Mouse (Mus musculus) liver, adult (tissue): ENCODE measurements around the gene Lrrc66.

Source experiments
- GATA4 ChIP-seq: IDR thresholded peaks from 2 replicates; pipeline ENCODE4 v1.6.1; 2014; ENCODE audit warnings: mild to moderate bottlenecking, low read length; ENCODE audit not compliant: insufficient replicate concordance

Gene Lrrc66

DNA sequence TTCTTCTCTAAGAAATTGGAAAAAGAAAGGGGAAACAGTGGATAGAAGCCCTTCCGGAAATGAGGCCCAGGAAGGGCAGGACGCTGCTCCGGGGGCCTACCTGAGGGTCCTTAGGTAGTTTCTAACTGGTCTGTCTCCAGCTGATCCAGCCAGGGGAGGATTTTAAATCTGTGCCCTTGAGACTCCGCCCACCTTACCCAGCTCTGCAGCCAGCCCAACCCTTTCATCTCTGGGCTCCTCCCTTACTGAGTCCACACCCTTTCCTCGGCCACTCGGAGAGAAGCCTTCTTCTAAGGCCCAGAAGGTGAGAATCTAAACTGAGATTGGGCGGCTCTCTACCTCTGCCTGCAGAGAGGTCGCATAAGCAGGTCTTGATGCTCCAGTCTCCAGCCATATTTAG lies at the start of gene Lrrc66:
Gene Lrrc66, minus strand, starts transcription at position 236 of the 400 bp plus-strand sequence.
- TF ChIP-seq GATA4, result no peak

DNA sequence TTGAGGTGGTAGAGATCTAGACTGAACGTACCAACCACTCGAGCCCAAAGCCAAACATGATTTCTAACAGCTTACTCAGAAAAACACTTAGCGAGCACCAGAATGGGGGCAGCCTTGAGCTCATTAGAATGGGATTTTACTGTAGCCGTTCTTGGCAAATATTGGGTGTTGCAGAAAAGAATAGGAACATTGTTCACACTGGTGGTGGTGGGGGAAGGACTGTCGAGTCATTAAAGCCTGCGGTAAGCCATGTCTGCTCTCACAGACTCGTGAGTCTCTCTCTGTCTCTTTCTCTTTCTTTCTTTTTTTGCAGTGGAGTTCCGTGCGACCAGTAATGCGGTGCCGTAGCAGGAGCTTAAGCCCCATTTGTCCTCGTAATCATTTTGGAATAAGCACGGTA lies 44.3 kb upstream of the Lrrc66 start:
- no peak for TF ChIP-seq GATA4

DNA sequence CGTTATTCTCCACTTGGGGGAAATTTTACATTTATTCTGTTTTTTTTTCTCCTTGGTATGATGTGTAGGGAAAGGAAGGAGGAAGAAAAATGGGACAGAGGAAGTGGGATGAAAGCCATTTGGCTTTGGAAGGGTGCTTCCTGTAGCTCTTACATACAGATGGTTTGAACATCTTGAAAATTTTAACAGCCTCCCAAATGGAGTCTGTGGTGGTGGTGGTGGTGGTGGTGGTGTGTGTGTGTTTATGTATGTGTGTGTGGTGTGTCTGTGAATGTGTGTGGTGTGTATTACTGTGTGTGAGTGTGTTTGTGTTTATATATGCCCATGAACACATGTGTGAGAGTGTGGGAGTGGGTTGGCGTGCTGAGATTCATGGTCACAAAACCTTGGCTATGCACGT lies 43.3 kb upstream of the Lrrc66 start:
- no peak for TF ChIP-seq GATA4

DNA sequence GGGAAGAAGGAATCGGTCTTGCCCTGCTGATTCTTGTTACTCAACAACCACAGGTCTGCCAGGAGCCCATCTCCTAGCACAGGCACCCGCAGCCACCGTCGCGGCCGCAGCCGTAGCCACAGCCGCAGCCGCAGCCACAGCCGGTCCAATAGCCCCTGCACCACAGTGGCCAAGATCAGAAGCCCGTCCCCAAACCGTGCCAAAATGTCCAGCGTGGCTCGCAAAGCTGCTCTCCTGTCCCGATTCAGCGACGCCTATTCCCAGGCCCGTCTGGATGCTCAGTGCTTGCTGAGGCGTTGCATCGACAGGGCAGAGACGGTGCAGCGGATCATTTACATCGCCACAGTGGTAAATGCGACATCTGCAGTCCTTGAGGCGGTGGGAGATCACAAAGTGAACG lies 37.1 kb upstream of the Lrrc66 start:
- TF ChIP-seq GATA4, result no peak

DNA sequence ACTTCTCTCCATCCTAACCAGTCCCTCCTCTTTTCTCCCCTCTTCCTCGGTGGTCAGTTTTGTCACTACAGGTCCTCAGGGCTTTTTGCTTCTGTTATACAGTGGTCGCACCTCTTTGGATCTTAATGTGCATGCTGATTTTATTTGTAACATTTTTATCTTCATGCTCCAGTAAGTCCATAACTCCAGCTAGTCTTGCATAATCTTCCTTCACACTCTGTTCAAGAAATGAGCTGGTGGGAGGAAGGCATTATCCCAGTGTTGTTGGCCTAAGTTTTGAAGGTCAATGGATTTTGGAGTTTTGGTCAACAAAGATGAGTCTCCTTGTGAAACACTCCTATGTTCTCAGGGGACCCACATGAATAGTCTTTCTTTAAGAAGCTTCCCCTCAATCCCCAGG lies 35.6 kb upstream of the Lrrc66 start:
- no peak for TF ChIP-seq GATA4

DNA sequence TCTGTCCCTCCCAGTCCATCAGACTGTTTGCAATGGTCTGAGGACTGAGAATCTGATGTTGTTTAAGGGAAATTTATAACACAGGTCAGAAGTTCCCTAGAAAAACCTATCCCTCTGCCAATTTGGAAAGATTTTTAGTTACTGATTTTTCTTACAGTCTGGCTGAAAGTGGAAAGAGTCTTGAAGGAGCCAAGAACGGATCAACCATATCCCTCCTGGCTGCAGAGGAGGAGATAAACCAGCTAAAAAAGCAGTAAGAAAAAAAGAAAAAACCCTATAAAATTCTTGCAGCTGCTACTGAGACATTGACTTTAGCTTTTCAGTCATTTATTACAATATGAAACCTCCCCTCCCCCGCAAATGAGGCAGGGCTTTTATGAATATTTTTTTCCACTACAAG lies 34.4 kb upstream of the Lrrc66 start:
- no peak for TF ChIP-seq GATA4

DNA sequence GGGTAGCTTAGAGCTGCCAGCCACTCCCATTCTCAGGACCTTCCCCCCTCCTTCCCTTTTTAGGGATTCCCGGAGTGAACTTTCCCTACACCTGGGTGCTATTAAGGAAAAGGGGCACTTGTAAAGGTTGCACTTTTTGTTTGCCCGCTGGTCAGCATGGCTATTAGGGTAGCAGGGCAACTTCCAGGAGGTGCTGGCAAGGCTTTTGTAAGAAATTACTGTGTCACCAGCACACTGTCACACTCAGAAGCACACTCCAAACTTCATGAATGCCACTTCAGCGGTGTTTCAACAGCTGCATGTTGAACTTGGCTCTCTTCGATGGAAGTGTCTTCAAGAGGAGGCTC lies 19.5 kb upstream of the Lrrc66 start:
- no peak for TF ChIP-seq GATA4

DNA sequence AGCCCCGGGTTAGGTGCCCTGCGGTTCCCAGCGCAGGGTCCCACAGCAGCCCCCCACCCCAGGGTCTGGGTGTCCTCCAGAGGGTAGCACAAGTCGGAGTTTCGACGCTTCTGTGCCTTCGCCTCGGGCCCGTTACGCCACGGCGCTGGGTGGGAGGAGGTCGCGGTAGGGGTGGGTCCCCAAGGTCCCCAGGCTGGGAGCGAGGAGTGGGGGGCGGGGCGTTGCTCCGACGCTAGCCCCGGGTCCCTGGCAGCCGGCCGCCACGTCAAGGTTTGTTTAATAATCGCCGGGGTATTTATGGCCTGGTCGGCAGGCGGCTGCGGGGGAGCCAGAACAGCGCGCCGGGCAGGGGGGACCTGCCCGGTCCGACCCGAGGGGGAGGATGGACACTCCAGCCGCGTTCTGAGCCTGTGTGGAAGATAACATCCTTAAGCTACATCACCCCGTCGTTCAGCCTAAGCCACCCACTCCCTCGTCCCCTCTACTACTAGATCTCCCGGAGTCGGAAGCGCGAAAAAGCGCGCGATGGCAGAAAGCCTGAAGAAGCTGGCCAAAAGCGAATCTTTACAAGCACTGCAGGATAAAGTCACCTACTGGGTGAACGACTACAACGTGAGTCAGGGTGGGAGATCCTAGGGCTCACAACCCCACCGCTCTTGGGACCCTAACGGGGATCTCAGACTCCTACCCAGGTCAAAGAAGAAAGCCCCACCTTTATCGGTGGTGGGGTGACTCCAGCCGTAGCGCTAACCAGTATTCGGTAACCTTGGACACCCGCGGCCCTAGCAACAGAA lies 18.9 kb upstream of the Lrrc66 start, which contains the start of gene Spata18:
Gene Spata18, plus strand, starts transcription at position 319 of the 794 bp plus-strand sequence.
- TF ChIP-seq GATA4, result no peak

DNA sequence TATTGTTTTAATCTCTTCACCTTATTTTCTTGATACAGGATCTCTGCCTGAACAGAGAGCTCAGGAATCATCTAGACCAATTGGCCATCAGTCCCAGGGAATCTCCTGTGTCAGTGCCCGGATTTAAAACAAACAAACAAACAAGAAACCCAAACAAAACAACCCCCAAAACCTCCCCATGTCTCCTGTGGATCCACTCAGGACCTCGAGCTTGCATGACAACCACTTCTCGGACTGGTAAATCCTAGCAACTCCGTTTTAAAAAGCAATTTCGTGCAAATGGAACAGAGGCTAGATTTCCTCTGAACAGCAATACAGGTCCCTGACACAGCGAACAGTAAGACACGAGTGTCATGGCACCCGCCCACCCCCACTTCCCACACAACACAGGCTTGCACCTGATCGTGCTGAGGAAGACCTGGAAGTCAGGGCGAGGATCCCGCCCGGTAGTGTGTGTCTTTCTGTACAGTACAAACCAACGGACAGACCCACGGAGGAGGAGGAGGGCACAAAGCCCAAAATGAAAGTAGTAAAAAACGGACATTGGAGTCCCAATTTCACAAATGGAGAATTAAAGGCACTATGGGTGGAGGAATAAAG lies 18.1 kb upstream of the Lrrc66 start:
- TF ChIP-seq GATA4, result no peak

DNA sequence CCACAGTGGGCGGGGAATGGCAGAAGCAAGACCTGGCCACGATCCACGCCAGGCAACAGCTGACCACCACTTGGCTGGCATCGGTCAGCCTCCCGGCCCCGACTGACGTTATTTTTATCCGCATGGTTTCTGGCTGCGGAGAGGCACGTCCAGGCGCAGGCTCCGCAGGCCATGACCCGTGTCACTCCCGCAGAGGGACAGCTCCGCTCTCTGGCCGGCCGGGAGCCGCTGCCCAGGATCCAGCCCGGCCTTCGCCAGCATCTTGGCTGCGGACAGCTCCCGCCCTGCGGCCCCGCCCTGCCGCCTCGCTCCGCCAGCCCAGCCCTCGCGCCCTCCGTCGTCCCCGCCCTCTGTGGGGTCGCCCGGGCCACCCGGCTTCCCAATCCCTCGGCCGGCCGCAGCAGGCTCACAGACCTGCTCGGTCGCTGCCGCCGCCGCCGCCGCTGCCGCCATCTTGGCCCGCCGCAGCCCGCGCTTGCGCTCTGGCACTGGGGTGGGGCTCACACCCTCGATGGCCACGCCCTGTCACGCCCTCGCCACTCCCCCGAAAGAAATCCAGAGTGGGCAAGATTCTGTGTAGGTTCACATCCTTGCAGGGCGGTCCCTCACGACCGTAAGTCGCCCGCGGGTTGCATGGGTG lies 15.1 kb upstream of the Lrrc66 start, which contains the start of gene Sgcb:
Gene Sgcb, minus strand, starts transcription at position 530 of the 640 bp plus-strand sequence.
- no peak for TF ChIP-seq GATA4

DNA sequence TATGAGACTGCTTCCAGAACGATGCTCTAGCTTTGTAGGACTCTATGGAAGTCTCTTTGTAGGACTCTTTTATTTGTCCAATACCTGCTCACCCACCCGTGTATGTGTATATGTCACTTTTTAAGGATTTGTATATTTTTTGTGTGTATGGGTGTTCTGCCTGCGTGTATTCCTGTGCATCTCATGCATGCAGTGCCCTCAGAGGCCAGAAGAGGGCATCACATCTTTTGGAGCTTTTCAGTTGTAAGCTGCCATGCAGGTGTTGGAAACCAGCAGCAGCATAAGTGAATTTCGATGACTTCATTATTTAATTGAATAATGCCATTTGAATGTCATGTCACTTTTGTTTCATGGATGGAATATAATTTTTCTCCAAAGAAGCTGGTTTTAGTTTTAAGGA lies 9.8 kb upstream of the Lrrc66 start:
- TF ChIP-seq GATA4, result no peak

DNA sequence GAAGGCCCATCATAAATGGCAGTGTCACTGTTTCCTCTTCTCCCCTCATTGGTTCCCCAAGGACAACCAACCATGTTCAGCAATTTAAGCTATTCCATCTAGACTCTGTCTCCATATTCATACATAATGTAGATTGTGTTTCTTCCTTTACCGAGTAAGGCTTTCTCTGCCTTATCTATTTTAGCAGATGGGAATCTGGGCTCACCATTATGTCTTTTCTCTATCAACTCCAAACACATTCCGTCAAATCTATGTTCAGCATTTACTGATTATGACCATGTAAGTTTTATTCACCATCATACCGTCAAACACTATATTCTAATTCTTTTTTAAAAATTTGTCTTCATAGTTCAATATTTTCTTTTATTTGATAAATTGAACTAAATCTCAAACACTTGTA lies 8.7 kb upstream of the Lrrc66 start:
- TF ChIP-seq GATA4, result no peak

DNA sequence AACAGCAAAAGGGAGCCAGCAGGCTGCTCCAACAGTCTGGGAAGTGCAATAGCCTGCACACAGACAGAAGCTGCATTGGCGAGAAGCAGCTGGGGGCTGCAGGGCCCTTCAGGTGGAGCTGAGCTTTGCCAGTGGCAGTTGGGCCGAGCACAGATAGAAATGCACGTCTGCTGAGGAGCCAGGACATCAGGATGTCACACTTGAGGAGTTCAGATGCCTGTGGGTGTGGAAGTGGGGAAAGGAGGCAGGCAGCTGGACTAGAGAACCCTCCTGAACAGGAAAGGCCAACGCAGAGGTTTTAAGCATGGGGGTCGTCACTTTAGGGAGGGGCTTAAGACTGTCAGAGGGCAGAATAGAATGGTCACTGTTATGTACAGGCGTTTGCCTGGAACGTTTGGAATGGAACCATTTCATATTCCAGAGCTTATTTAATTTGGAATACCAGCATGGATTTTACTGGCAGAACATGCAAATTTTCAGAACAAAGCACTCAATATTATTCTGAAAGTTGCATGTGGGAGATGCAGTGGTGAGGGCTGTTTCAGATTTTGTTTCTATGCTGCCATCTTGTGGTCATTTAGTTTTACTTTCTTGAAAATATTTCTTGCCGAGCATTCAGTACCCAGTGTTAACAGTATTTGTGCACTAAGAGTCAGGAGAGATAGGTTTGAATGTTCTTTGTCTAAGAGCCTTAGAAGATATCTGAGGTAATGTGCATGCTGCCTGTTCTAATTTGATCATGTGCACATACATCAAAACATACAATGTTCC lies 5.2 kb upstream of the Lrrc66 start:
- TF ChIP-seq GATA4, result no peak

DNA sequence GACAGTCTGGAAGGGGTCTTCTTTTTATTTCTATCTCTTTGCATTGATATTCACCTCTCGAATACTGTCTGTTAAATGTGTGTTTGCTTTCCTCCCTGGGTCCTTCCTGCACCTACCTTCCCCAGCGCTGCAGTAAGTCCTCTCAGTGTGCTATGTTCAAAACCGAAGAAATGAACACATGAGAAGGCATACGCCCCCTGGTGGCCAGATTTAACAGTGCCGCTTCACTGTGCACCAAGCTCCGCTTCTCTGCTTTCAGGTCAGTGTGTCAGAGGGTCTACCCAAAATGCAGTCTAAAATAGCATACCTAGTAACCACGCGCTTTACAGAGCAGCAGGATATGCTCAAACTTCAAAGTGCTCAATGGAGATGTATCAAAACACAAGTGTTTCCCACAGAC lies 815 bp upstream of the Lrrc66 start:
- no peak for TF ChIP-seq GATA4

DNA sequence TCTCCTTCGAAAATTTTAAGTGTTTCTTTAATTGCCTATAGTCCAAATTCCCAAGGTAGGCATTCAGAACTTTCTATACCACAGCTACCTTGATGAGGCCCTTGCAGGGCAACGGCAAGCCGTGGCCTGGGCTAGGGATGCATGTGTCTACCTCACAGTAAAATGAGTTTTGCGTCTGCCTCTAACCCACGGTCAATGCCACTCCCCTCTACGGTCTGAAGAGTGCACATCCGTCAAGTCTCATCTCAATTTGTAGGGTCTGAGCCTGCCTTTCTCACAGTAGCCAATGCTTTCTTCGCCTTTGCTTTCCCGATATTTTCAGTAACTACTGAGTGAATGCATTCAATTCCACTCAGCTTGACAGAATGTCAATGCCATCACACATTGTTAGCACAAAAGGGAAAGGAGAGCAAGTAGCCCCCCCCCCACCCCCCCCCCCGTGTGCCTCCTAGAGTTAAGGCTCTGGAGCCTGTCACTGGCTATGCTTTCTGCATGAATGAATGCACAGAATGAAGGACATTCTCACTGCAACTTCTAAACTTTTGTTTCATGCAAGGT lies 1.2 kb downstream of the Lrrc66 start:
- no peak for TF ChIP-seq GATA4
